Mouse (Mus musculus): ENCODE measurements around the gene Klhl42.

Gene Klhl42

GRCm38 (mm10) chr6:147087736-147088135 is 3.4 kb upstream of the Klhl42 start:
- DNase-seq = no peak

DNA sequence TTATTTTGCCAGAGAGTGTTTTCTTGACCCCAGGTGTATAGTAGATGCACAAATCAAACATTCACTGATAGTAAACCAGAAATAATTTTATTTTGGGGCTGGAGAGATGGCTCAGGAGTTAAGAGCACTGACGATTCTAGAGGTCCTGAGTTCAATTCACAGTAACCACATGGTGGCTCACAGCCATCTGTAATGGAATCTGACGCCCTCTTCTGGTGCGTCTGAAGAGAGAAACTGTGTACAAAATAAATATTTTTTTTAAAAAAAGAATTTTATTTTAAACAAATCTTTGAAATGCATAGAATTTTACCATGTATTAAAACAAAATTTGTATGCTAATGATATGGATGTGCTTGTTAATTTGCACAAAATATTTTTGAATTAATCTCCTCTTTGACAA is 2.7 kb upstream of the Klhl42 start:
- no peak for DNase-seq

DNA sequence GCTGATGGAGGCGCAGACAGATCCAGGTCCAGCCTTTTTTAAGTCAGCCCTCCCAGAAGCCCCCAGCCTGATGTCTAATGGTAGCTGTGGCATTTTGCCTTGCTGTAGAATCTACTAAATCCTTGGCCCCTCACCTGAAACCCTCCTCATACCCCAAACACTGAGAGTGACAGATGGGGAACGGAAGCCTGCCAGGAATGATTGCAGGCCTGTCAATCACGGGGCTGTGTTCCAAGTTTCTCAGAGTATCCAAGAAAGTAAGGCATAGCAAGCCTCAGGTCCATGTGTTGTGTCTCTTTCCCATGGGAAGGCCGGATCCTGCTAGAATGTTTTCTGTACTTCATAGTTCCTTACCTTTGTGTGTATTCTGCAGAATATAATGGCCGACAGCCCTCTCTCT is 988 bp upstream of the Klhl42 start:
- DNase-seq = no peak

- peak; percentile 95 for DNase-seq
Observed at GRCm38 (mm10) chr6:147092136-147092535, 957 bp downstream of the Klhl42 start.

DNA sequence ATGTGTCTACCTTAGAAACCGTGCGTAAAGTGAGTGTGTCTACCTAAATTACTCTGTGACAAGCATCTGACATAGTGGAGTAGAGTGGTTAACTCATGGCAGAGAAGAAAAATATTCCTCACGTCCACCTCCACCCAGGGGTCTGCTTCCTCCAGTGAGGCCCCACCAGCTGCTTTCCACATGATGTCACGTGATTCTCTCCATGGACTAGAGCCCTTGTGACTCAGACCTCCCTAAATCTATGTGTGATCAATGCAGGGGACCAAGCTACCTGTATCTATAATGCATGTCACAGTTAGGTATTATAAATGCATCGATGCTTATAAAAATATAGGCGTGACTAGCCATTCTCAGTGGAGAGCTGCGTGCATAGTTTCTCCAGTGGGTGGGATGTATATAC is 3.6 kb downstream of the Klhl42 start:
- no peak for DNase-seq

DNA sequence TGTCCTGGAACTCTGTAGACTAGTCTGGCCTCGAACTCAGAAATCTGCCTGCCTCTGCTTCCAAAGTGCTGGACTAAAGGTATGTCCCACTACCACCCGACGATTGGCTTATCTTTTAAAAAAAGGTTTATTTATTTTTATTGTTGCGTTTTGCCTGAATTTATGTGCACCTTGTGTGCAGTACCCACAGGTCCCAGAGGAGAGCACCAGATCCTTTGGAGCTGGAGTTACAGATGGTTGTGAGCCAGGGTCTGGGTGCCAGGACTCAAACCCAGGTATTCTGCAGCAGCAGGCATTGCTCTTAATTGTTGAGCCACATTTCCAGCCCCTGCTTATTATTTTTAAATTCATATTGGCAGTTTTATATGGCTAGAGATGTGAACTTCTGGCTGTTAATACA is 4.9 kb downstream of the Klhl42 start:
- no peak for DNase-seq

- no peak for DNase-seq
Observed at GRCm38 (mm10) chr6:147096934-147097333, 5.8 kb downstream of the Klhl42 start.

DNA sequence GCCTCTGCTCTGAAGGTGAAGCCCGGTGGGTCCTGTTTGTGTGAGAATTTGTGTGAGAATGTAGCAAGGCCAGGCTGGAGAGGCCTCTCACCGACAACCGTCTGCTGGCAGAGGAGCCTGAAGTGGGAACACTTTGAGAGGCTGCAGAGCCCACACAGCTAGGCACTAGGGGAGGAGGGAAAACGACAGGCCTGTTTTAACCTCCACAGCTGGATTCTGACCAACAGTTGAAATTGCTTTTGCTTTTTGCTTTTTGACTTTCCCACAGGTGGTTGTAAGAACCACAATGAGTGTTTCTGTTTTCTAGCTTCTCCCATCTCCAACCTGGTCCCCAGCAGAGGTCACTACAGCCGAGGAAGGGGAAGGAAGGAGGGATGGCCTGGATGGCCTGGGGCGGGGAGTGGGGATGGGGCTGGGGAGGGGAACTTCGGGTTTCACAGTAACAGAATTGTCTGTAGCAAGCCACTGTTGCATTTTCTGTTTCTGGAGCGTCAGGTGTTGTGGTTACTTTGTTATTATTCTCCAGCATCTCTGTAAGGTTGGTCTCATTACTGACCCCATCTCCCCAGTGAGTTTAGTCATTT is 6.3 kb downstream of the Klhl42 start:
- no peak for DNase-seq

DNA sequence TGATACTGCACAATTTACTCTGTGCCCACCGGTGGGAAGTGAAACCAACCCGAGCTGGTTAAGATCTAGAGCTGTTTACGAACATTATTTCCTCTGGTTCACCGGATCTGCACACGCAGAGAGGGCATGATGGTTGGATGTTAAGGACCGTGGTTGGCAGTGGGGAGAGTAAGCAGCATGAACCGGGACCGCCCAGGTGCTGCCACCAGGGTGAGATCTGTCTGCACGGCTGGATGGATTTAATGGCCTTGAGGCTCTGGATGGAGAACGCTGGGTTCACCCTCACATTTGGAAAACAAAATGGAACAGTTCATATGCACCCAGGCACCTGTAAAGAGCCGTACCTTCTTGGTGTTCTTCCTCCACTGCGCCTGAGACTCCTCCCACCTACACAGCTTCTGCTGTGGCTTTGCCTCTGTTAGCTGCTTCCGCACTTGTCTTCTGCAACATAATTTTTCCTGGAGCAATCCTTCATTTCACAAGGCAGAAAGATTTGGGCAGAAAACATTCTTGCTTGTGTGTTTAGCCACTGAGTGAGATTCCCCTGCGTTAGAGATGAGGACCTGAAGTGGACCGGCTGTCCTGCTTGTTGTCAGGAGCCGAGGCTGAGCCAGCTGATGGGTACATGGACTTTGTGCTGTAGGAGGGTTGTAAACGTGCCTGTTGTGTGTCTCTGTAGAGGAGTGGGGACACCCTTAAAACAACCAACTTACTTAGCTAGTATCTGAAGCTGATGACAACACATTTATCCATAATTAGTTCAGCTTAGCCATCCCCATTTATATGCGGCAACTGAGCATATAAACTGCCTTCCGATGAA is 8.5 kb downstream of the Klhl42 start:
- DNase-seq = no peak

- no peak for DNase-seq
Observed at GRCm38 (mm10) chr6:147102293-147102692, 11.1 kb downstream of the Klhl42 start.

GRCm38 (mm10) chr6:147105529-147105928 is 14.3 kb downstream of the Klhl42 start:
- no peak for DNase-seq

GRCm38 (mm10) chr6:147106716-147107115 is 15.5 kb downstream of the Klhl42 start:
- no peak for DNase-seq

DNA sequence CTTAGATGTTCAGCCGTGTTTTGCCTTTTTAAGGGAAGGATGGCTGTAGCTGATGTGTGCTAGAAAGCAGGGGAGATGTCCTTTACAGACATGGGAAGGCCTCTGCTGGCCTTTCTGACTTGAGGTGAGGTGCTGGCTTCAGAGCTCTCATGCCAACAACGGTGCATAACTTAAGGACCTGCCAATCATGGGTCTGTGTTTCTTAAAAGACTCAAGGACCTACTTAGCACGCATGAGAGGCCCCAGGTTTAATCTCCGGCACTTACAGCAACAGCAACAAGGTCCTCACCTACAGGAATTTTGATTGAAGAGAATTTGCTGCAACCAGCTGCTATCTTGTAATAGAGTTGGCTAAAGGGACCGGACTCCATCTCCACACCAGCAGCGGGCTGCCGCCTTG is 18.1 kb downstream of the Klhl42 start:
- DNase-seq = peak; percentile 54

GRCm38 (mm10) chr6:147116579-147116978 is 25.4 kb downstream of the Klhl42 start:
- DNase-seq = peak; percentile 94

GRCm38 (mm10) chr6:147117764-147118163 is 26.6 kb downstream of the Klhl42 start:
- peak; percentile 81 for DNase-seq

DNA sequence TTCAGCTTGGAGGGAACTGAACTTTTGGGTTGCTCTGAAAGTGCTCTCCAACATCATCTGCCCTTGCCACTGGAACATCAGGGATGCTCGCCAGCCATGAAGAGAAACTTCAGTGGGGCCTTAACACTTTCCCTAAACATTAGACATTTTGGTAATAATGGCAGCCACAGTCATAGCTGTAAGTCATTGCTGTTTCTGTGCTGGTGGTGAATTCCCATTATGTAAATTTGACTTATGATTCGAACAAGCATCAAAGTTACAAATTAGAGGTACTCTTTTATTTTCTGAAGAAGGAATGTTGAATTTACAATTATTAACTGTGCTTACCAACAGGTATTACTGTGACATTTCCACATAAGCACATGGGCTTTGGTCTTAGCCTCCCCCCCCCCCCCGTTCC is 27.0 kb downstream of the Klhl42 start:
- DNase-seq = no peak

DNA sequence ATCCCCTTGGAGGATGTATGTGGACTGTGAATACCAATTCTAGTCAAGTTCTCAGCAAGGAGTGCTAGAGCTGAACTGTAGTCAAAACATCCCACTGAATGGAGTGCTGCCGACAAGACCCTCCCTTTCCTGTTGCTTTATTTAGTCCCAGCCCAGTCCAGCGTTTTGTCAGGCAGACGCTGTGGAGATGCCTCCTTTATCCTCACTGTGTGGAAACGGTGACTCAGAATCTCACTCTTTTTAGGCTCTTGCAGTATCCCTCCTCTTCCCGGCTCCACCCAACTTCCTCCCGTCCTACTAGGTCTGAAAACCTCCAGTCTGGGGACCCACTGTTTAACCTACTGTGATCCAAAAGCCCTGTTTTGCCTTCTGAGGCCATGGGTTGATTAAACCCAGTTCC is 30.1 kb downstream of the Klhl42 start:
- peak; percentile 87 for DNase-seq

DNA sequence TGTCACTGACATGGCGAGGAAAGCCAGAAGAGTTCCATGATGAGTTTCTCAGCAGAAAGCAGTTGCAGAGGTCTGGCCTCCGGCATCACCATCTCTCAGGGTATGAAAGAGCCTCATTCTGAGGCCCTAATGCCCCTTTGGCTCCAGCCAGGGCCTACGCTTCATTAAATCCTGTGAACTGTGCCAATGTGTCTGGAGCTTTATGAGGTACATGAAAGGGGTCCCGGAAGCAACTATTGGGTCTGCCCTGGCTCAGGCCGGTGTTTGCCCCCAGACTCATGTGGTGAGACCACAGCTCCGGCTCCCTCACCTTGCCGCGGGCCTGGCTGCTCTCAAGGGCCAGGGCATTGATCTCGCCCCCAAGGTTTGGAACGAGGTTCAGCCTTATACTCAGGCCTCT is 36.1 kb downstream of the Klhl42 start:
- peak; percentile 75 for DNase-seq

DNA sequence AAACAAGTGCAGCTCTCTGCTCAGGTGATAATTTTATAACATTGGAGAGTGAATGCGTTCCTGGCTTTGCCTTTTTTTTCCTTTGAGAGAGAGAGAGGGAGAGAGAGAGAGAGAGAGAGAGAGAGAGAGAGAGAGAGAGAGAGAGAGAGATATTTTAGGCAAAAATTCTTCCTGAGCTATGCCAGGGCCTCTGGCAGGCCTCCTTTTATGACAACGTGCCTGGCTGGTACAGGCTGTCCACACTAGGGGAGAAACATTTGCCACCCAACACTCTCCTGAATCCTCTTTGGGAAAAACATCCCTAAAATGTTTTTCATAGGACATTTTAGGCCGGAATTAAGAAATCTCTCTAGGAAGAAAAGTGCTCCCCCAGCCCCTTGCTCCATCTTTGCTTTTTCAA is 47.1 kb downstream of the Klhl42 start:
- DNase-seq = peak; percentile 76

- DNase-seq = peak; percentile 36
Observed at GRCm38 (mm10) chr6:147140600-147141154, 49.5 kb downstream of the Klhl42 start.

DNA sequence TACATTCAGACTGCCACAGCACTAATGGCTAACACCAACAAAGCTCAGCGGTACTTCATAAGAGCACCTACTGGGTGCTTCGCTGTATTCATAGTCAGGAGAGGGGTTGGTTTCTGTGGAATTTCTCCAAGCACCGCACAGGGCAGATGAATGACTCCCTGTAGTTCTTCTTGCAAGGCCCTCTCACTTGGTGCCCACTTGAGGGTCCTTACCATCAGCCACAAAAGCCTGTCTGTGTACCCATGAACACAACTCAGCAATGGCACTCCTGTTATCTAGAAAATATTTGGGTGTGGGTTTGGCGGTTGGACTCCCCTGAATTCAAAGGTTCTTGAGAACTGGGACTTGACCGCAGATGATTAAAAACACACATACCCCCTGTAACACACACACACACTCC is 53.5 kb downstream of the Klhl42 start:
- DNase-seq = no peak

DNA sequence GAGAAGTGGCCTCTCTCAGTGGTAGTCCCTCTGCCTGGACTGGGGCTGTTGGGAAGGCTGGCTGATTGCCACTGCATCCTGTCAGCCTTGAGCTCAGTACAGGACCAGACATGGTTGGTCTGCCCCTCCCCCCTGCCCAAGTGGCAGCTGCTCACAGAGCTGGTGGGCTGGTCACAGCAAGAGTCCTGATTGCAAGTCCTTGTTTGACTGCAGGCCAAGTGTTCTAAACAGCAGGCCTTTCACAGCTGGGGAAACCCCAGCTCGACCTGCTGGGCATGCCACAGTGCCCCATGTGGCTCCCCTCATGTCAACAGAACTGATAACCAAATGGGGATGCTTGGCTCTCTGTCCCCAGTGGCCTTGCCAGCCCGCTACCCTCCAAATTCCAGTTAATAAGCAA is 54.1 kb downstream of the Klhl42 start:
- DNase-seq = peak; percentile 98

GRCm38 (mm10) chr6:147145753-147146152 is 54.6 kb downstream of the Klhl42 start:
- DNase-seq = peak; percentile 78

- no peak for DNase-seq
Observed at GRCm38 (mm10) chr6:147151069-147151468, 59.9 kb downstream of the Klhl42 start.

Data from heart, adult 11 months (tissue).